9 mouse cellular contexts compared by ENCODE assay signal in the genomic region with DNA sequence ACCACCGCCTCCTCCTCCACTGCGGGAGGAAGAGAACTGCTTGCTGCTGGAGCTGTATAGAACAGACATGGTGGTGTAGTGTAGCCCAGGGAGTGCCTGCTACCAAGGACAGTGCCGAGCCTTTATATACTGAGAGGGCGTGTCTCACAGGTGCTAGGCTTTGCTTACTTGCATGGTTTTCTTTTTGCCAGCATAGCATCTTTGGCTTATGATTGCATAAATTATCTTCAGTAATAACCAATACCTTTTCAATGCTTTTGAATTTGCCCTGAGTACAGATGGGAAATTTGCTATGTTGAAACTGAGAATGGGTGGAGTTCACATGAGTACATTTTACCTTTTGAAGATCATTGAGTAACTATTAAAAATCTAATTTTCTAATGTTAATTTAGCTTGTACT. TPM values are rescaled to one million over a fixed set of nuclear protein-coding genes. Genes with fewer than 3 reads are reported as not detected.
DNase-seq lines count a peak whose midpoint lies in the region; ATAC-seq lines count a peak whose summit lies in the region.
"Had no signal": no experiment of that assay in that cellular context is flagged by ENCODE, and none has a peak within 500 bp of the region (broad histone marks: within the 10 kb centered on the region; RNA-seq: fewer than 3 reads in every experiment).

A gene (minus strand): TSS at position 101 of the 400 bp plus-strand sequence.

- no peaks in the 10 kb centered on the region for H3K36me3 ChIP-seq in heart, embryonic 13.5 days
- H3K36me3 ChIP-seq in neural tube, embryonic 11.5 days (ENCODE audit: control insufficient read depth, insufficient read depth, low read length), result no peaks in the 10 kb centered on the region
- H3K36me3 ChIP-seq in limb, embryonic 10.5 days, result no peaks in the 10 kb centered on the region; the same call in 1 of the 2 replicates

- no peak within 1 kb of the TSS for H3K27ac ChIP-seq in heart, embryonic 13.5 days (replicated peaks)
- H3K27ac ChIP-seq in neural tube, embryonic 11.5 days (ENCODE audit: low read depth, low read length), result no peak within 1 kb of the TSS
- H3K27ac ChIP-seq in limb, embryonic 10.5 days, result no peak within 1 kb of the TSS

- DNase-seq in heart, postnatal 25 days (ENCODE audit: low spot score), result no peak
- no peak for DNase-seq in neural tube, embryonic 11.5 days (ENCODE audit: low spot score)
- no peak for DNase-seq in neural tube, embryonic 10.5 days (ENCODE audit: extremely low spot score, low spot score)
- no peak for DNase-seq in limb, embryonic 10.5 days (ENCODE audit: low spot score)
- no peak for DNase-seq in natural killer cell, adult 2 months (ENCODE audit: low spot score in 2 of 2)
- no peak for DNase-seq in MN1 (ENCODE audit: low spot score)
- no peak for DNase-seq in urinary bladder, postnatal 14 days (ENCODE audit: low spot score)
- DNase-seq: liver had no signal

- intact Hi-C loops in heart, postnatal 25 days (cut with DNase I), result no loop called here

- H3K27me3 ChIP-seq in heart, embryonic 13.5 days (replicated peaks), result peaks cover 7% of the 10 kb centered on the region
- H3K27me3 ChIP-seq in neural tube, embryonic 11.5 days (ENCODE audit: control insufficient read depth, insufficient read depth, low read length), result no peaks in the 10 kb centered on the region
- H3K27me3 ChIP-seq in limb, embryonic 10.5 days (ENCODE audit: low read depth, poor library complexity, severe bottlenecking), result no peaks in the 10 kb centered on the region

- ATAC-seq in heart, embryonic 13.5 days (ENCODE audit: extremely low read depth, insufficient number of reproducible peaks, low FRiP score, low TSS enrichment), result no peak
- ATAC-seq in neural tube, embryonic 11.5 days (ENCODE audit: insufficient read depth, low FRiP score, low TSS enrichment), result no peak

- no peak within 1 kb of the TSS for H3K4me3 ChIP-seq in heart, embryonic 13.5 days
- no peak within 1 kb of the TSS for H3K4me3 ChIP-seq in neural tube, embryonic 11.5 days (ENCODE audit: low read depth, low read length)
- H3K4me3 ChIP-seq in limb, embryonic 10.5 days, result no peak within 1 kb of the TSS

- no peak within 1 kb of the TSS for H3K9ac ChIP-seq in heart, embryonic 13.5 days
- H3K9ac ChIP-seq in neural tube, embryonic 11.5 days (ENCODE audit: low read length), result no peak within 1 kb of the TSS

- 77% methylated on average over 4 of the region's 4 CpGs for WGBS in heart, embryonic 13.5 days
- 84% methylated on average over 4 of the region's 4 CpGs for WGBS in neural tube, embryonic 11.5 days
- 86% methylated on average over 4 of the region's 4 CpGs for WGBS in limb, embryonic 10.5 days

- H3K9me3 ChIP-seq in heart, embryonic 13.5 days, result no peaks in the 10 kb centered on the region
- H3K9me3 ChIP-seq in neural tube, embryonic 11.5 days (ENCODE audit: control insufficient read depth, low read length), result no peaks in the 10 kb centered on the region
- no peaks in the 10 kb centered on the region for H3K9me3 ChIP-seq in limb, embryonic 10.5 days (replicated peaks)

- H3K4me1 ChIP-seq in heart, embryonic 13.5 days, result no peaks in the 10 kb centered on the region
- H3K4me1 ChIP-seq in neural tube, embryonic 11.5 days (ENCODE audit: control insufficient read depth, insufficient read depth, low read length), result peaks cover 6% of the 10 kb centered on the region; the same call in 1 of the 2 replicates
- peaks cover 4% of the 10 kb centered on the region; the same call in 1 of the 2 replicates for H3K4me1 ChIP-seq in limb, embryonic 10.5 days

- no peak within 1 kb of the TSS for H3K4me2 ChIP-seq in heart, embryonic 13.5 days
- no peak within 1 kb of the TSS for H3K4me2 ChIP-seq in neural tube, embryonic 11.5 days (ENCODE audit: low read depth)

RNA-seq across cellular contexts. Expression of the gene that starts here (rescaled TPM):
- 11.1 and 14.2 TPM in 2 replicates for polyA plus RNA-seq in heart, embryonic 13.5 days (2015; fragmentation: Nextera tagmentation; extraction: Ambion mirVana)
- 1 to 10 TPM; 5.3 to 5.5 TPM for total RNA-seq in heart, postnatal 25 days (2021)
- 22.4 and 23.5 TPM in 2 replicates for polyA plus RNA-seq in neural tube, embryonic 11.5 days (2014; fragmentation: Nextera tagmentation; extraction: Ambion mirVana)
- polyA plus RNA-seq in limb, embryonic 10.5 days (2016; fragmentation: Nextera tagmentation; extraction: Ambion mirVana), result 18.7 and 20.5 TPM in 2 replicates
